Mouse (Mus musculus) embryo, embryonic 11.5 days (tissue): ENCODE results near the gene Uqcc1.
A peak's percentile ranks its signal among the peaks of the same experiment; 100 is the strongest.
"Not testable (repeated sequence)": the region's sequence is repeated elsewhere in the genome, so short reads cannot be mapped to it uniquely, and the experiment has no call there.

Experiments used
- DNase-seq: peaks from one replicate; pipeline ENCODE4 v3.0.0-alpha.2; 2012; ENCODE audit warnings: low read depth, low spot score

Uqcc1 gene

GRCm38 (mm10) chr2:155862573-155863300 is 67.4 kb downstream of the Uqcc1 start:
- DNase-seq, result peak; percentile 31

GRCm38 (mm10) chr2:155861581-155861980 is 68.5 kb downstream of the Uqcc1 start:
- no peak for DNase-seq

GRCm38 (mm10) chr2:155860102-155860501 is 70.0 kb downstream of the Uqcc1 start:
- DNase-seq, result no peak

- DNase-seq, result no peak
These were observed 77.6 kb downstream of the Uqcc1 start for GRCm38 (mm10) chr2:155852536-155852935.

- no peak for DNase-seq
These were observed 80.0 kb downstream of the Uqcc1 start for GRCm38 (mm10) chr2:155850120-155850519.

GRCm38 (mm10) chr2:155849464-155849863 is 80.6 kb downstream of the Uqcc1 start:
- DNase-seq, result no peak

- peak; percentile 67 for DNase-seq
These were observed 81.8 kb downstream of the Uqcc1 start for GRCm38 (mm10) chr2:155848291-155848690.

- no peak for DNase-seq
These were observed 83.2 kb downstream of the Uqcc1 start for GRCm38 (mm10) chr2:155846930-155847329.

- no peak for DNase-seq
These were observed 91.1 kb downstream of the Uqcc1 start for GRCm38 (mm10) chr2:155838961-155839360.

- no peak for DNase-seq
These were observed 92.1 kb downstream of the Uqcc1 start for GRCm38 (mm10) chr2:155837961-155838360.

GRCm38 (mm10) chr2:155834732-155835131 is 95.4 kb downstream of the Uqcc1 start, which contains the start of gene Fam83c:
Fam83c (minus strand) TSS chr2:155834854.
- no peak for DNase-seq

- not testable (repeated sequence) for DNase-seq
These were observed 98.0 kb downstream of the Uqcc1 start for GRCm38 (mm10) chr2:155832087-155832486.

GRCm38 (mm10) chr2:155831302-155831701 is 98.8 kb downstream of the Uqcc1 start:
- DNase-seq, result no peak

- no peak for DNase-seq
These were observed 99.3 kb downstream of the Uqcc1 start for GRCm38 (mm10) chr2:155830841-155831240.

GRCm38 (mm10) chr2:155826630-155827424 is 103.3 kb downstream of the Uqcc1 start, which contains the start of gene Eif6:
Eif6 (minus strand) TSS chr2:155826925.
- peak; percentile 73 for DNase-seq

- no peak for DNase-seq
These were observed 104.0 kb downstream of the Uqcc1 start for GRCm38 (mm10) chr2:155825904-155826629.

GRCm38 (mm10) chr2:155823722-155824121 is 106.4 kb downstream of the Uqcc1 start:
- DNase-seq, result no peak

GRCm38 (mm10) chr2:155820779-155821178 is 109.3 kb downstream of the Uqcc1 start:
- DNase-seq, result no peak

- DNase-seq, result no peak
These were observed 110.5 kb downstream of the Uqcc1 start for GRCm38 (mm10) chr2:155819449-155820251.

- DNase-seq, result no peak
These were observed 110.9 kb downstream of the Uqcc1 start, which contains the start of gene BC029722 for GRCm38 (mm10) chr2:155819392-155819448. BC029722 (minus strand) TSS chr2:155819426.

GRCm38 (mm10) chr2:155818596-155819391 is 111.3 kb downstream of the Uqcc1 start:
- peak; percentile 78 for DNase-seq
